Mouse (Mus musculus): ENCODE measurements at regions not wholly inside any gene's neighbourhood (a gene's known extent, or its start where the extent isn't known, plus 50 kb on each side); places are given as distances from the start of the nearest gene placed in this dataset.

GRCm38 (mm10) chr8:87297331-87297730 lies 175.1 kb downstream of the Cbln1 start:
- DNase-seq (ENCODE audit: low spot score) (no peak), ATAC-seq (replicated peaks; ENCODE audit: low FRiP score, low read depth) (no peak)
- Histone ChIP-seq H3K4me2 (ENCODE audit: low read length) (no peak overlapping the region), H3K4me1 (replicated peaks; ENCODE audit: insufficient read depth, low read length) (no peaks in the 10 kb centered on the region), H3K27me3 (ENCODE audit: insufficient read depth, low read length) (no peaks in the 10 kb centered on the region), H3K27ac (no peak overlapping the region), H3K9ac (ENCODE audit: low read depth, low read length) (no peak overlapping the region), H3K9me3 (replicated peaks; ENCODE audit: low read length) (no peaks in the 10 kb centered on the region), H3K36me3 (ENCODE audit: insufficient read depth, low read length) (no peaks in the 10 kb centered on the region), H3K4me3 (replicated peaks; ENCODE audit: low read depth, low read length) (no peak overlapping the region)
- 93% methylated on average over 3 of the region's 3 CpGs for WGBS
- no peak for TF ChIP-seq CTCF (IDR thresholded peaks at IDR 0.05; ENCODE audit: low read depth)

DNA sequence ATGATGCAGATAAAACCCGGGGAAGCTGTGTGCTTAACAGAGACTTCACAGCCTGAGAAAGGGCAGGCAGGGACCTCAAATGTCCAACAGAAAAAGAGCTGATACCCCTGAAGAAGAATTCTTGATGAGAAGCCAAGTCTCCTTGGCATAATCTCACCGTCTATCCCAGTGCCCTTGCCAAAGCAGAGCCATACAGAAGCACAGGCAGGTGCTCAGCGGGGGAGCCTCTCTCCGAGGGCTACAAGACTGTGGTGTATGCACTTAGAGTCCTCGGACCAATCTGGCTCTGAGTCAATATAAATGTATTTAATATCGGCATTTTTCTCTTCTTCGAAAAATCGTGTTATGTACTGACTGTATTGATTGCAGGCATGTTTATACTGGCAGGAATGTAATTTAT lies 186.3 kb downstream of the Cbln1 start:
- 78% methylated on average over 8 of the region's 8 CpGs for WGBS
- no peaks in the 10 kb centered on the region for H3K9me3 ChIP-seq (replicated peaks; ENCODE audit: low read length)
- no peak for TF ChIP-seq CTCF (IDR thresholded peaks at IDR 0.05; ENCODE audit: low read depth)
- H3K4me3 ChIP-seq (replicated peaks; ENCODE audit: low read depth, low read length) = no peak overlapping the region
- H3K36me3 ChIP-seq (ENCODE audit: insufficient read depth, low read length) = no peaks in the 10 kb centered on the region
- H3K9ac ChIP-seq (ENCODE audit: low read depth, low read length) = no peak overlapping the region
- no peaks in the 10 kb centered on the region for H3K4me1 ChIP-seq (replicated peaks; ENCODE audit: insufficient read depth, low read length)
- ATAC-seq (replicated peaks; ENCODE audit: low FRiP score, low read depth) (no peak), DNase-seq (ENCODE audit: low spot score) (no peak)
- no peaks in the 10 kb centered on the region for H3K27me3 ChIP-seq (ENCODE audit: insufficient read depth, low read length)
- no peak overlapping the region for H3K27ac ChIP-seq
- no peak overlapping the region for H3K4me2 ChIP-seq (ENCODE audit: low read length)

GRCm38 (mm10) chr8:87284356-87284755 lies 188.1 kb downstream of the Cbln1 start:
- H3K36me3 ChIP-seq (ENCODE audit: insufficient read depth, low read length) = no peaks in the 10 kb centered on the region
- no peak overlapping the region for H3K4me3 ChIP-seq (replicated peaks; ENCODE audit: low read depth, low read length)
- H3K9me3 ChIP-seq (replicated peaks; ENCODE audit: low read length) = no peaks in the 10 kb centered on the region
- peak; percentile 48 for DNase-seq (ENCODE audit: low spot score)
- no peak overlapping the region for H3K27ac ChIP-seq
- WGBS = 27% methylated on average over 4 of the region's 4 CpGs
- H3K9ac ChIP-seq (ENCODE audit: low read depth, low read length) = no peak overlapping the region
- TF ChIP-seq CTCF (IDR thresholded peaks at IDR 0.05; ENCODE audit: low read depth) = no peak
- no peaks in the 10 kb centered on the region for H3K4me1 ChIP-seq (replicated peaks; ENCODE audit: insufficient read depth, low read length)
- H3K4me2 ChIP-seq (ENCODE audit: low read length) = no peak overlapping the region
- ATAC-seq (replicated peaks; ENCODE audit: low FRiP score, low read depth) = no peak
- no peaks in the 10 kb centered on the region for H3K27me3 ChIP-seq (ENCODE audit: insufficient read depth, low read length)

DNA sequence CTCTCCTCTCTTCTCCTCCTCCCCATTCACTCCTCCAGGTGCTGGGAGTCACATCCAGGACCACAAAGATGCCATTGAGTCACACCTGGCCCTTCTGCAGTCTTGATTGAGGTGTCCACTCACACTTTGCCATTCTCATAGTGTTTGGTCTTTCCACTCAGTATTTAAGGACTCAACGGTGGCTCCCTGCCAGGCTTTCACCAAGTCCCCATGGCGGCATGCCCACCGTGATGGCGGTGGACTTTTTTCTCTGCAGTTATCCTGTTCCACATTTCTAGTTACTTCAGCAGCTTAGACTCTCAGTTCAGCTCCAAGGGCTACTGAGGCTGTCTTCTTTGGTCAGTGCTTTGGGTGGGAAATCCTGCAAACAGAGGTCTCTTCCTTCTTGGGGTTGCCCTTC lies 189.9 kb downstream of the Cbln1 start:
- WGBS = 88% methylated on average over 4 of the region's 4 CpGs
- no peaks in the 10 kb centered on the region for H3K27me3 ChIP-seq (ENCODE audit: insufficient read depth, low read length)
- H3K4me3 ChIP-seq (replicated peaks; ENCODE audit: low read depth, low read length) = no peak overlapping the region
- H3K4me1 ChIP-seq (replicated peaks; ENCODE audit: insufficient read depth, low read length) = no peaks in the 10 kb centered on the region
- H3K9ac ChIP-seq (ENCODE audit: low read depth, low read length) = no peak overlapping the region
- no peak overlapping the region for H3K27ac ChIP-seq
- no peak for TF ChIP-seq CTCF (IDR thresholded peaks at IDR 0.05; ENCODE audit: low read depth)
- no peaks in the 10 kb centered on the region for H3K9me3 ChIP-seq (replicated peaks; ENCODE audit: low read length)
- ATAC-seq (replicated peaks; ENCODE audit: low FRiP score, low read depth) = no peak
- H3K4me2 ChIP-seq (ENCODE audit: low read length) = no peak overlapping the region
- DNase-seq (ENCODE audit: low spot score) = no peak
- no peaks in the 10 kb centered on the region for H3K36me3 ChIP-seq (ENCODE audit: insufficient read depth, low read length)

- no peak for TF ChIP-seq CTCF (IDR thresholded peaks at IDR 0.05; ENCODE audit: low read depth)
- Histone ChIP-seq H3K27ac (no peak overlapping the region), H3K9me3 (replicated peaks; ENCODE audit: low read length) (no peaks in the 10 kb centered on the region), H3K4me1 (replicated peaks; ENCODE audit: insufficient read depth, low read length) (no peaks in the 10 kb centered on the region), H3K4me2 (ENCODE audit: low read length) (no peak overlapping the region), H3K36me3 (ENCODE audit: insufficient read depth, low read length) (no peaks in the 10 kb centered on the region), H3K9ac (ENCODE audit: low read depth, low read length) (no peak overlapping the region), H3K27me3 (ENCODE audit: insufficient read depth, low read length) (no peaks in the 10 kb centered on the region), H3K4me3 (replicated peaks; ENCODE audit: low read depth, low read length) (no peak overlapping the region)
- 47% methylated on average over 6 of the region's 6 CpGs for WGBS
- ATAC-seq (replicated peaks; ENCODE audit: low FRiP score, low read depth) (no peak), DNase-seq (ENCODE audit: low spot score) (no peak)
Measured at GRCm38 (mm10) chr8:87273328-87273727, 199.1 kb downstream of the Cbln1 start.

DNA sequence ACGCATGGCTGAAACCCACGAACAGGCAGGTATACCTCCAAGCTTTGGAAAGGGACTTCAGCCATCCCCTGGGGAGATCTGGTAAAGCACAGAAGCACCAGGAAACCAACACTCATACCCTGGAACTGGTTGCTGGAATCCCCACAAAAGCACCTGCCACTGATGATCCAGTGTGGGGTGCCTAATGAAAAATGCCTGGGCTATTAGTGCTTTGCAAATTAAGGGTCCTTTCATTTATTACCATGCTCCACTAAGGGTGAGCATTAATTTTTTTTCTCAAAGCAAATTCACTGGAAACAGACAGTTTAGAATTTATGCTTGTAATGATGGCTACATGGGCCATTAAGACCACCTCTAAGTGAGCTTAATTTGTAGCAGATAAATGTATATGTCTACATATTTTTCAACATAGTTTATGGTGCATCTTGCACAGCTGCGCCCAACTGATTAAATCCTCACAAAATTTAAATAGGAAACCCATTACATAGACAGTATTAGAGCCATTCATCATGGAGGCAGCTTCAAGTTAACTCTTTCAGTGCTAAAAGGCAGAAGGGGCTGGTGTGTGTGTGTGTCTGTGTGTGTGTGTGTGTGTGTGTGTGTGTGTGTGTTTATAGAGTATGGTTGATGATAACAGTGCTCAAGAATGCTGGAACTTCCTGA lies 201.8 kb downstream of the Cbln1 start:
- H3K4me2 ChIP-seq (ENCODE audit: low read length) = no peak overlapping the region
- no peak overlapping the region for H3K9ac ChIP-seq (ENCODE audit: low read depth, low read length)
- no peaks in the 10 kb centered on the region for H3K4me1 ChIP-seq (replicated peaks; ENCODE audit: insufficient read depth, low read length)
- ATAC-seq (replicated peaks; ENCODE audit: low FRiP score, low read depth) = no peak
- DNase-seq (ENCODE audit: low spot score) = no peak
- no peak overlapping the region for H3K27ac ChIP-seq
- 83% methylated on average over 3 of the region's 3 CpGs for WGBS
- no peaks in the 10 kb centered on the region for H3K9me3 ChIP-seq (replicated peaks; ENCODE audit: low read length)
- no peak overlapping the region for H3K4me3 ChIP-seq (replicated peaks; ENCODE audit: low read depth, low read length)
- no peaks in the 10 kb centered on the region for H3K27me3 ChIP-seq (ENCODE audit: insufficient read depth, low read length)
- no peak for TF ChIP-seq CTCF (IDR thresholded peaks at IDR 0.05; ENCODE audit: low read depth)
- H3K36me3 ChIP-seq (ENCODE audit: insufficient read depth, low read length) = no peaks in the 10 kb centered on the region

DNA sequence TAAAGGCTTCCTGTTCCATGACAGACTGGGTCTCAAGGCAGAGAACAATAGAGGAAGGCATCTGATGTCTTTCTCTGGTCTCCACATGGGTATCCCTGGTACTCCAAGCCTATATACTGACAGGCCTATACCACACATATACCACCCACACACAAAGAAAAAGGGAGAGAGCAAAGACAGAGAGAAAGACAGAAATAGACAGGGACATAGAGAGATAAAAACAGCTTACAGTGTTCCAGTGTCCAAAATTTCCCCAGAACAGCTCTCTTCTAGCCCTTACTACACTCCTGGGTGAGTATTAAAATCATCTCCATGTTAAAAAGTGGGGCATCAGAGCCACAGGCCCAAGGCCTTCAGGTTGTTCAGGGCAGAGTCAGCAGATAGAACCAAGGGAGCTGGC lies 204.2 kb downstream of the Cbln1 start:
- H3K36me3 ChIP-seq (ENCODE audit: insufficient read depth, low read length) = no peaks in the 10 kb centered on the region
- H3K4me2 ChIP-seq (ENCODE audit: low read length) = no peak overlapping the region
- no peak overlapping the region for H3K9ac ChIP-seq (ENCODE audit: low read depth, low read length)
- no peaks in the 10 kb centered on the region for H3K9me3 ChIP-seq (replicated peaks; ENCODE audit: low read length)
- TF ChIP-seq CTCF (IDR thresholded peaks at IDR 0.05; ENCODE audit: low read depth) = no peak
- no peak overlapping the region for H3K27ac ChIP-seq
- H3K4me1 ChIP-seq (replicated peaks; ENCODE audit: insufficient read depth, low read length) = no peaks in the 10 kb centered on the region
- ATAC-seq (replicated peaks; ENCODE audit: low FRiP score, low read depth) = no peak
- DNase-seq (ENCODE audit: low spot score) = no peak
- H3K27me3 ChIP-seq (ENCODE audit: insufficient read depth, low read length) = no peaks in the 10 kb centered on the region
- H3K4me3 ChIP-seq (replicated peaks; ENCODE audit: low read depth, low read length) = no peak overlapping the region

Measured in kidney, postnatal 0 days (tissue).